Mouse (Mus musculus) cortical plate, adult 2 months (tissue): ENCODE results near the gene Alg1.

Experiments
- CTCF ChIP-seq: fragments of 200-500 bp; IDR thresholded peaks from 2 replicates; pipeline ENCODE4 v1.5.1; 2011; ENCODE audit warnings: mild to moderate bottlenecking, control low read depth, low read length; ENCODE audit not compliant: insufficient read depth; ENCODE audit errors: extremely low read depth
- POLR2A ChIP-seq: fragments of 200-500 bp; IDR thresholded peaks from 2 replicates; pipeline ENCODE4 v1.6.1; 2011; ENCODE audit warnings: mild to moderate bottlenecking, low read length, control low read depth; ENCODE audit not compliant: insufficient read depth; ENCODE audit errors: extremely low read depth

GRCm38 (mm10) chr16:5244411-5244810 lies 11.0 kb downstream of the Alg1 start:
- TF ChIP-seq CTCF (peak; percentile 69), POLR2A (no peak)
